Mouse (Mus musculus) urinary bladder, postnatal 36 days (tissue): ENCODE measurements around the gene Tnip3.

Source experiments
- DNase-seq, 2 experiments: peaks; one replicate each; pipeline ENCODE4 v3.0.0; 2022; ENCODE audit warnings: low spot score in 2 of 2, mixed read lengths in 1 of 2

Tnip3 gene

DNA sequence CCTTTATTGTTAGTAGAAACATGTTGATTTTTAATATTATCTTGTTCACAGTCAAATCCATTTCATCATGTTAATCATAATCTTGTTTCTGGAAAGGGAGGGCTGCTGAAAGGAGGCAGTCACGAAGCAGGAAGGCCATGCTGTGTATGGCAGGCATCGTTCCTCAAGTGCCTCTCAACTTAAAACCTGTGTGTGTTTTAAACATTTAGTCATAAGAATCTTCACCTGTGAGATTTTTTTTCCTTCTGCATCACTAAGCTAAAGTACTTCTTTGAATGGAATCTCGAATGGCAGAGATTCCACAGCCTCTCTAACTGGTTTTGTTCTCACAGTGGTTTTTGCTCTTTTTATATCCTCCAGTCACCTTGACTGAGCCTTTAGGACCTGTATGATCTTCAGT lies 121.3 kb downstream of the Tnip3 start:
- DNase-seq = no peak

DNA sequence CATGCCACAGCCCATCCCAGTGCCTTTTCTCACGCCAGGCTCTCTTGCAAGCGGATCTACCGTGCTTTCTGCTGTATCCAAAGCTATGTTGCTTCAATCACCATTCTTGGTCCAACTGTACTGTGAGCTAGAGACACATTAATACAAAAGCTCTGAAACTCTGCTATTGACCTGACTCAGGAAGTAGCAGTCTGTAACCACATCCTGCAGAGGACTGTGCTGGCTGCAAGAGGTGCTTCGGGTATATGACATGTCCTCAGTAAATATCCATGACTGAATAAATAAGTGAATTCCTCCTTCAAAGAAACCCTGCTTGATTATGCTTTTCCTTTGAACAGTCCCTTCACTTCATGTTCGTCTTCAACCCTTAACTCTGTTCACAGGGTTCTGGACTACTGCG lies 122.6 kb downstream of the Tnip3 start:
- DNase-seq = no peak

DNA sequence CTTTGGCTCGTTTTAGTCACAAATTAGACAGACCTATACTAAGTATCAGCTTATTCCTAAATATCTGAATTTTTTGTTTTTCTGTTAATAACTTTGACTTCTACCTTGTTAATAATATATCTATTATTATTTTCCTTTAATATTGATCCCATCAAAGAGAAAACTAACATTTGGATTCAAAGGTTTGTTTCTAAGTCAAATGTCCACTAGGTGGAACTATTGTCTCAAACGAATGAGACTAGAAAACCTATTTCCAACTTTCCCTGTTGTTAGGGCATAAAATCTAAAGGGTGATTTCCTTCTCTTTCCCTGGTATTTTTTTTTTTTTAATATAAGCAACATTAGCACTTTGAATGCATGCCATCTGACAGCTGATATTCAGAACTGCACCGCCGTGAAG lies 126.3 kb downstream of the Tnip3 start:
- DNase-seq = no peak

- DNase-seq = no peak
Observed at GRCm38 (mm10) chr6:65661272-65661671, 136.2 kb downstream of the Tnip3 start.

- no peak for DNase-seq
Observed at GRCm38 (mm10) chr6:65662050-65662449, 136.9 kb downstream of the Tnip3 start.

DNA sequence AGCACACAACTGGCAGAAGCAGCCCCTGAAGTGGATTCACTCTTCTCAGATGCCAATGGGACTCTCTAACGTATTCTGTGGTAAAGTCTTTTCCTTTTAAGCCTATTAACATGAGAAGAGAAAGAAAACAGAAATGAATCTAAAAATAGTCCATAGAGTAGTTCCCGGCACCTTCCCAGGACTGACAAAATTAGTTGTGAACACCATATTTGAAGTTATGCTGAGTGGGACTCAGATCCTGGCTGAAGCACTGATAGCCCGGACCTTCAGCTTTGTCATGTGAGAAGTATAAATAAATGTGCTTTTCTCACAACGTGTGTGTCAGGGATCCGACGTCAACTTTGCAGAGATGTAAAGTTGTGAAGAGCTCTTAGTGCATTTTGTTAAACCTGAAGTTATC lies 138.9 kb downstream of the Tnip3 start:
- no peak for DNase-seq

GRCm38 (mm10) chr6:65666295-65666694 lies 141.2 kb downstream of the Tnip3 start:
- no peak for DNase-seq

GRCm38 (mm10) chr6:65669971-65670370 lies 144.9 kb downstream of the Tnip3 start:
- DNase-seq = no peak

DNA sequence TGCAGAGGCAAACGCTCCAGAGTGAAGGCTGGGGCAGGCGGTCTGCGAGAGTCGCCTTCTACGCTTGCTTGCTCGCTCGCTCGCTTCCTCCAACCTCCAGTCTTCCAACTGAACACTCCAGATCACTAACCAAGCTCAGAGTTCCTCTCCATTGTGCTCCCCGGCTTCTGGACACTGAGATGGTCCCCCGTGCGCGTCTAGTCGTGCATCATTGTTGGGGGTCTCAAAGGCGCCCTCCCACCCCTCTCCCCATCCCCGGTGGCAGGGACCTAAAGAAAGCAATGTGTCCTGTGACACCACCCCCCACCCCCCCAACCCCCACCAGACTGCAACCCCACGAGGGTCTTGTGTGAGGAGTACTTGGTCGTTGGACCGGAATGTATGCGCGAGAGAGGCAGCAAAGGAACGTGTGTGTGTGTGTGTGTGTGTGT lies 145.9 kb downstream of the Tnip3 start:
- DNase-seq = no peak

DNA sequence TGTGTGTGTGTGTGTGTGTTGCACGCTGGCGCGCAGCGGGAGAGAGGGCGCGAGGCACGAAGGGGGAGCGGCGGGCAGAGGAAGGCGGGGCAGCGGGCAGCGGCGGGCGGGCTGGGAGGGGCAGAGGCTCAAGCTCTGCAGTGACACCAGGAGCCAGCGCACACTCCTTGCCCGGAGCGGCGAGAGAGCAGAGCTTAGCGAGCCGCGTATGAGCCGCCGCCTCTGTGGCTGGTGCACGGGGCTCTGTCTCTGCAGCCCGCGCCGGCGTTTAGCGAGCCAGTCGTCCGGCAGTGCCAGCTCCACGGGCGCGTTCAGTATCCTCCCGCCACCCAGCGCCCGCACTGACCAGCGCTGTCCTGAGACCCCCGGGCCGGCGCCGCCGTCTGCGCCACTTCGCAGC lies 146.3 kb downstream of the Tnip3 start, which contains the start of gene Ndnf:
TSS of gene Ndnf (plus strand) at position 140 of the 400 bp plus-strand sequence.
- DNase-seq = peak; percentile 37 to 55

DNA sequence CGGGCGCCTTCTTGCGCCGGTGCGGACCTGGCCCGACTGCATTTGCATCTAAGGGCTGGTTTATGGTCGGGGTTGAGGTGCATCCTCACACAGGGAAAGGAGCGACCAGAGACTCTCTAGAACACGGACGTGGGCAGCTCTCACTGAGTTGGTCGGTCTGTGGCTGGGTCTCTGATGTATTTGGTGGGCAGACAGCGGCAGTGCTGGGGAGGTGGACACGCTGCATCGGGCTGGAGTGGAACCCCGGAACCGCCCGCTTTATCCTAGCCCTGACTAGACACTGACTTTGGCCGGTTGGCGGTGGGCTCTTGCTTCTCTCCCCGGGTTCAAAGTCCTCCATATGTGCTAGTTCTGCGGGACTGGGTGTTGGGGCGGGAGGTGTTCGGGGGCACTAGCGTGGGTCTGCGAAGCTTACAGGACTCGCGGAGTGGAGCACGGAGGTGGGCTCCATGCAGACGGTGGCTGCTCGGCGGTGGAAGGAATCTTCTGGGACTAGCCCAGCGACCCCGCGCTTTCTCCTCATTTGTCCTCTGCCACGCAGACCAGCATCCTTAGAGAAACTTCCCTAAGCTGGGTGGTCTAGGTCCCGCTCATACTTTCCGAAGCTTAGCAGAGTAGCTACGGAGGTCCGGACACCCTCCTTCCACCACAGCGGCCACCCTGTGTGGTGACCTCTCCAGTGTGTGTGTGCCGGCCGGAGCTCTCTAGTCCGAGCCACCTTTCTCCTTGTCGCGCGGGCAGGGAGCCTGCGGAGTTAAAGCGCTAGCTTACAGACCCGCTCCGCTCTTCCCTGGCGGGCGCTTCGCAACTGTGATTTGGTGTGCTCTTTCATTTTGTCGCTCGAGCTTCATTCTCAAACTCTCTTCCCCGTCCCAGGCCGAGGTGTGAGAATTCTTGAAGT lies 147.3 kb downstream of the Tnip3 start:
- DNase-seq = peak in 1 of 2 experiments; percentile 5
